Mouse (Mus musculus) intestine, embryonic 15.5 days (tissue): Measurements from ENCODE around the gene Zyg11b. TPM values are rescaled to one million over a fixed set of nuclear protein-coding genes. Genes with fewer than 3 reads are reported as not detected.
A peak's percentile ranks its signal among the peaks of the same experiment; 100 is the strongest.

Experiments used
- ATAC-seq: fragments of 200-750 bp; cut with Nextera tagmentation; 2 replicates; pipeline ENCODE4 v1.8.0; 2017; ENCODE audit warnings: moderate TSS enrichment, moderate library complexity
- H3K27ac ChIP-seq: fragments of 300-500 bp; sonication (generic); 2 replicates; pipeline ENCODE4 v1.5.1; 2015; ENCODE audit warnings: mild to moderate bottlenecking, inconsistent platforms
- H3K27me3 ChIP-seq: fragments of 300-500 bp; sonication (generic); replicated peaks from 2 replicates; pipeline ENCODE4 v1.6.1; 2015; ENCODE audit warnings: inconsistent platforms
- H3K36me3 ChIP-seq: fragments of 300-500 bp; sonication (generic); 2 replicates; pipeline ENCODE4 v1.6.1; 2015; ENCODE audit warnings: inconsistent platforms
- H3K4me1 ChIP-seq: fragments of 300-500 bp; sonication (generic); replicated peaks from 2 replicates; pipeline ENCODE4 v1.6.1; 2015; ENCODE audit warnings: inconsistent platforms
- H3K4me2 ChIP-seq: fragments of 300-500 bp; sonication (generic); replicated peaks from 2 replicates; pipeline ENCODE4 v1.6.1; 2015; ENCODE audit warnings: mild to moderate bottlenecking, inconsistent platforms
- H3K4me3 ChIP-seq: fragments of 300-500 bp; sonication (generic); replicated peaks from 2 replicates; pipeline ENCODE4 v1.5.1; 2015; ENCODE audit warnings: inconsistent platforms
- H3K9ac ChIP-seq: fragments of 300-500 bp; sonication (generic); 2 replicates; pipeline ENCODE4 v1.6.1; 2015; ENCODE audit warnings: inconsistent platforms
- H3K9me3 ChIP-seq: fragments of 300-500 bp; sonication (generic); 2 replicates; pipeline ENCODE4 v1.6.1; 2016; ENCODE audit warnings: inconsistent platforms
- WGBS: fragments of 180-500 bp; shearing (Covaris S2); methylation state at CpG from one replicate; pipeline ENCODE4 v1.1.7; 2015; 5-methylcytosine and 5-hydroxymethylcytosine counted together
- polyA plus RNA-seq: library from polyadenylated mRNA; unstranded; fragments of >200 nt; fragmentation: Nextera tagmentation; extraction: Ambion mirVana; gene quantifications from 2 replicates; pipeline ENCODE4 v1.2.1, GENCODE M21; 2015

The Zyg11b gene
- polyA plus RNA-seq, 1 experiment from 2014 or later, result 8.3 TPM

GRCm38 (mm10) chr4:108314041-108314440 lies 13.1 kb upstream of the Zyg11b start:
- H3K4me3 ChIP-seq, result no peak overlapping the region
- H3K9me3 ChIP-seq, result no peaks in the 10 kb centered on the region
- no peaks in the 10 kb centered on the region for H3K27me3 ChIP-seq
- H3K27ac ChIP-seq, result no peak overlapping the region
- no peak overlapping the region for H3K9ac ChIP-seq
- 52% methylated on average over 5 of the region's 5 CpGs for WGBS
- H3K4me1 ChIP-seq, result no peaks in the 10 kb centered on the region
- no peak for ATAC-seq
- H3K36me3 ChIP-seq, result no peaks in the 10 kb centered on the region
- no peak overlapping the region for H3K4me2 ChIP-seq

- Histone ChIP-seq H3K4me3 (no peak overlapping the region), H3K9ac (no peak overlapping the region), H3K27me3 (no peaks in the 10 kb centered on the region), H3K4me1 (no peaks in the 10 kb centered on the region), H3K9me3 (no peaks in the 10 kb centered on the region), H3K4me2 (no peak overlapping the region), H3K27ac (no peak overlapping the region), H3K36me3 (no peaks in the 10 kb centered on the region)
- no peak for ATAC-seq
- WGBS, result 67% methylated on average over 6 of the region's 6 CpGs
Measured at GRCm38 (mm10) chr4:108310706-108311105, 9.8 kb upstream of the Zyg11b start.

GRCm38 (mm10) chr4:108302296-108302890 lies 1.5 kb upstream of the Zyg11b start:
- Histone ChIP-seq H3K4me3 (no peak overlapping the region), H3K4me2 (no peak overlapping the region), H3K9me3 (no peaks in the 10 kb centered on the region), H3K9ac (no peak overlapping the region), H3K27me3 (no peaks in the 10 kb centered on the region), H3K4me1 (peaks cover 9% of the 10 kb centered on the region), H3K27ac (no peak overlapping the region), H3K36me3 (no peaks in the 10 kb centered on the region)
- no peak for ATAC-seq
- WGBS, result 76% methylated on average over 5 of the region's 5 CpGs

- WGBS, result under 1% methylated on average over 14 of the region's 14 CpGs
- peak overlapping the region; percentile 97 for H3K9ac ChIP-seq
- H3K36me3 ChIP-seq, result no peaks in the 10 kb centered on the region
- H3K4me3 ChIP-seq, result peak overlapping the region; percentile 91
- peak overlapping the region; percentile 76 for H3K4me2 ChIP-seq
- H3K27me3 ChIP-seq, result no peaks in the 10 kb centered on the region
- 0 out of 2 replicates have a peak, but pooled peaks have one; percentile 8 for ATAC-seq
- peak overlapping the region; percentile 91; the same call in 1 of the 2 replicates for H3K27ac ChIP-seq
- no peaks in the 10 kb centered on the region for H3K9me3 ChIP-seq
- H3K4me1 ChIP-seq, result peaks cover 9% of the 10 kb centered on the region
Measured at GRCm38 (mm10) chr4:108300266-108300665, 630 bp downstream of the Zyg11b start.

- no peak overlapping the region for H3K4me3 ChIP-seq
- 92% methylated on average over 3 of the region's 3 CpGs for whole genome bisulfite sequencing
- H3K27ac ChIP-seq, result no peak overlapping the region
- H3K9ac ChIP-seq, result no peak overlapping the region
- ATAC-seq, result no peak
- H3K27me3 ChIP-seq, result no peaks in the 10 kb centered on the region
- H3K9me3 ChIP-seq, result no peaks in the 10 kb centered on the region
- no peaks in the 10 kb centered on the region for H3K36me3 ChIP-seq
- H3K4me2 ChIP-seq, result no peak overlapping the region
- H3K4me1 ChIP-seq, result no peaks in the 10 kb centered on the region
Measured at GRCm38 (mm10) chr4:108276973-108277372, 23.9 kb downstream of the Zyg11b start.

GRCm38 (mm10) chr4:108272286-108272685 lies 28.6 kb downstream of the Zyg11b start:
- Histone ChIP-seq H3K4me3 (no peak overlapping the region), H3K9ac (no peak overlapping the region), H3K36me3 (no peaks in the 10 kb centered on the region; the same call in 1 of the 2 replicates), H3K4me1 (no peaks in the 10 kb centered on the region), H3K27me3 (no peaks in the 10 kb centered on the region), H3K9me3 (no peaks in the 10 kb centered on the region), H3K27ac (no peak overlapping the region), H3K4me2 (no peak overlapping the region)
- ATAC-seq, result no peak
- 71% methylated on average over 4 of the region's 4 CpGs for WGBS

GRCm38 (mm10) chr4:108265774-108266173 lies 35.1 kb downstream of the Zyg11b start:
- peaks cover 22% of the 10 kb centered on the region for H3K36me3 ChIP-seq
- no peaks in the 10 kb centered on the region for H3K4me1 ChIP-seq
- no peak overlapping the region for H3K4me2 ChIP-seq
- no peak for ATAC-seq
- 93% methylated on average over 7 of the region's 7 CpGs for WGBS
- no peaks in the 10 kb centered on the region for H3K27me3 ChIP-seq
- H3K9me3 ChIP-seq, result no peaks in the 10 kb centered on the region
- no peak overlapping the region for H3K9ac ChIP-seq
- no peak overlapping the region for H3K4me3 ChIP-seq
- no peak overlapping the region for H3K27ac ChIP-seq

GRCm38 (mm10) chr4:108253317-108253716 lies 47.6 kb downstream of the Zyg11b start:
- Histone ChIP-seq H3K36me3 (peaks cover 32% of the 10 kb centered on the region), H3K27ac (no peak overlapping the region), H3K27me3 (no peaks in the 10 kb centered on the region), H3K9me3 (no peaks in the 10 kb centered on the region), H3K4me2 (no peak overlapping the region), H3K4me3 (no peak overlapping the region), H3K4me1 (no peaks in the 10 kb centered on the region), H3K9ac (no peak overlapping the region)
- WGBS, result 90% methylated on average over 6 of the region's 6 CpGs
- no peak for ATAC-seq

GRCm38 (mm10) chr4:108250501-108250900 lies 50.4 kb downstream of the Zyg11b start:
- Histone ChIP-seq H3K27me3 (no peaks in the 10 kb centered on the region), H3K4me2 (no peak overlapping the region), H3K9ac (no peak overlapping the region), H3K4me3 (no peak overlapping the region), H3K27ac (no peak overlapping the region), H3K9me3 (no peaks in the 10 kb centered on the region), H3K36me3 (peaks cover 29% of the 10 kb centered on the region), H3K4me1 (no peaks in the 10 kb centered on the region)
- no peak for ATAC-seq
- 94% methylated on average over 9 of the region's 9 CpGs for WGBS

- WGBS, result 93% methylated on average over 3 of the region's 3 CpGs
- Histone ChIP-seq H3K4me2 (no peak overlapping the region), H3K9me3 (no peaks in the 10 kb centered on the region), H3K27me3 (no peaks in the 10 kb centered on the region), H3K4me3 (no peak overlapping the region), H3K27ac (no peak overlapping the region), H3K9ac (no peak overlapping the region), H3K36me3 (peaks cover 22% of the 10 kb centered on the region), H3K4me1 (no peaks in the 10 kb centered on the region)
- ATAC-seq, result no peak
Measured at GRCm38 (mm10) chr4:108249314-108249713, 51.6 kb downstream of the Zyg11b start.

- no peaks in the 10 kb centered on the region for H3K27me3 ChIP-seq
- H3K4me3 ChIP-seq, result no peak overlapping the region
- no peak overlapping the region for H3K9ac ChIP-seq
- no peak overlapping the region for H3K4me2 ChIP-seq
- 72% methylated on average over 3 of the region's 3 CpGs for WGBS
- 0 out of 2 replicates have a peak, but pooled peaks have one; percentile 47 for ATAC-seq
- H3K36me3 ChIP-seq, result peaks cover 7% of the 10 kb centered on the region; the same call in 1 of the 2 replicates
- no peaks in the 10 kb centered on the region for H3K4me1 ChIP-seq
- no peak overlapping the region for H3K27ac ChIP-seq
- H3K9me3 ChIP-seq, result no peaks in the 10 kb centered on the region
Measured at GRCm38 (mm10) chr4:108233654-108234053, 67.2 kb downstream of the Zyg11b start.

GRCm38 (mm10) chr4:108225341-108225872 lies 75.5 kb downstream of the Zyg11b start:
- WGBS, result 51% methylated on average over 3 of the region's 3 CpGs
- no peak overlapping the region for H3K27ac ChIP-seq

GRCm38 (mm10) chr4:108222507-108222906 lies 78.4 kb downstream of the Zyg11b start:
- Histone ChIP-seq H3K4me3 (no peak overlapping the region), H3K36me3 (no peaks in the 10 kb centered on the region), H3K27ac (no peak overlapping the region), H3K4me1 (peaks cover 4% of the 10 kb centered on the region; the same call in 1 of the 2 replicates), H3K4me2 (no peak overlapping the region), H3K27me3 (peaks cover 5% of the 10 kb centered on the region), H3K9me3 (no peaks in the 10 kb centered on the region), H3K9ac (no peak overlapping the region)
- WGBS, result 90% methylated on average over 5 of the region's 5 CpGs
- ATAC-seq, result no peak

More at GRCm38 (mm10) chr4:108225341-108225872, 75.5 kb downstream of the Zyg11b start:
- Histone ChIP-seq H3K27me3 (no peaks in the 10 kb centered on the region), H3K4me1 (no peaks in the 10 kb centered on the region), H3K9ac (no peak overlapping the region), H3K9me3 (no peaks in the 10 kb centered on the region), H3K4me3 (no peak overlapping the region), H3K36me3 (no peaks in the 10 kb centered on the region), H3K4me2 (no peak overlapping the region)
- ATAC-seq, result peak; percentile 39; the same call in 1 of the 2 replicates
